7 mouse cellular contexts compared by ENCODE assay signal in genomic region chr3:96501391-96502115, GRCm38 (mm10). TPM values are rescaled to one million over a fixed set of nuclear protein-coding genes. Genes with fewer than 3 reads are reported as not detected.
DNase-seq lines count a peak whose midpoint lies in the region; ATAC-seq and TF ChIP-seq lines count a peak whose summit lies in the region.

No protein-coding gene starts in this region.

- H3K9me3 ChIP-seq in embryonic facial prominence, embryonic 11.5 days (replicated peaks; ENCODE audit: control insufficient read depth, low read length) = no peaks in the 10 kb centered on the region
- H3K9me3 ChIP-seq in limb, embryonic 12.5 days = no peaks in the 10 kb centered on the region
- no peaks in the 10 kb centered on the region for H3K9me3 ChIP-seq in midbrain, embryonic 14.5 days (ENCODE audit: control insufficient read depth, low read length)

- no peak for TF ChIP-seq POLR2A in kidney, adult 2 months (IDR thresholded peaks at IDR 0.05; ENCODE audit: low read depth, low read length)

- H3K27me3 ChIP-seq in embryonic facial prominence, embryonic 11.5 days (ENCODE audit: control insufficient read depth, insufficient read depth, low read length) = no peaks in the 10 kb centered on the region
- no peaks in the 10 kb centered on the region for H3K27me3 ChIP-seq in kidney, adult 2 months (replicated peaks; ENCODE audit: control insufficient read depth, insufficient read depth, low read length)
- H3K27me3 ChIP-seq in limb, embryonic 12.5 days = no peaks in the 10 kb centered on the region
- no peaks in the 10 kb centered on the region for H3K27me3 ChIP-seq in midbrain, embryonic 14.5 days (ENCODE audit: control insufficient read depth, insufficient read depth, low read length)

- H3K4me1 ChIP-seq in embryonic facial prominence, embryonic 11.5 days (ENCODE audit: control insufficient read depth, insufficient read depth, low read length) = no peaks in the 10 kb centered on the region
- H3K4me1 ChIP-seq in kidney, adult 2 months (ENCODE audit: control insufficient read depth, insufficient read depth, low read length) = peaks cover 5% of the 10 kb centered on the region; the same call in 1 of the 2 replicates
- no peaks in the 10 kb centered on the region for H3K4me1 ChIP-seq in limb, embryonic 12.5 days (replicated peaks)
- H3K4me1 ChIP-seq in midbrain, embryonic 14.5 days (ENCODE audit: control insufficient read depth, insufficient read depth, low read length) = no peaks in the 10 kb centered on the region

- TF ChIP-seq CTCF in kidney, adult 2 months (conservative IDR thresholded peaks at IDR 0.05; ENCODE audit: insufficient read depth, insufficient read length, low read depth, low read length) = no peak

- peak; percentile 83 for DNase-seq in adrenal gland, postnatal 25 days
- peak; percentile 95 for DNase-seq in embryonic facial prominence, embryonic 11.5 days (ENCODE audit: low spot score)
- DNase-seq in heart, adult 11 months = peak; percentile 96
- peak; percentile 90 for DNase-seq in kidney, adult 2 months
- DNase-seq in midbrain, embryonic 14.5 days = peak; percentile 95
- peak; percentile 84 for DNase-seq in spleen, adult 12 weeks (ENCODE audit: low spot score)

- H3K4me3 ChIP-seq in embryonic facial prominence, embryonic 11.5 days (ENCODE audit: low read depth, low read length) = peak overlapping the region; percentile 59
- peak overlapping the region; percentile 50 for H3K4me3 ChIP-seq in kidney, adult 2 months (ENCODE audit: insufficient read depth, low read depth, low read length)
- peak overlapping the region; percentile 63 for H3K4me3 ChIP-seq in limb, embryonic 12.5 days (replicated peaks)
- peak overlapping the region; percentile 64 for H3K4me3 ChIP-seq in midbrain, embryonic 14.5 days (replicated peaks; ENCODE audit: low read depth, low read length)

- H3K27ac ChIP-seq in embryonic facial prominence, embryonic 11.5 days (replicated peaks; ENCODE audit: low read depth, low read length) = no peak overlapping the region
- H3K27ac ChIP-seq in kidney, adult 2 months (ENCODE audit: insufficient read depth, low read depth, low read length) = peak overlapping the region; percentile 2; the same call in 1 of the 2 replicates
- H3K27ac ChIP-seq in limb, embryonic 12.5 days = peak overlapping the region; percentile 85
- H3K27ac ChIP-seq in midbrain, embryonic 14.5 days (replicated peaks; ENCODE audit: low read depth, low read length) = no peak overlapping the region

- H3K36me3 ChIP-seq in embryonic facial prominence, embryonic 11.5 days (replicated peaks; ENCODE audit: control insufficient read depth, insufficient read depth, low read depth, low read length) = no peaks in the 10 kb centered on the region
- no peaks in the 10 kb centered on the region for H3K36me3 ChIP-seq in kidney, adult 2 months (ENCODE audit: control insufficient read depth, insufficient read depth, low read length)
- no peaks in the 10 kb centered on the region for H3K36me3 ChIP-seq in limb, embryonic 12.5 days
- no peaks in the 10 kb centered on the region for H3K36me3 ChIP-seq in midbrain, embryonic 14.5 days (ENCODE audit: control insufficient read depth, insufficient read depth, low read length)

- WGBS in embryonic facial prominence, embryonic 11.5 days = under 1% methylated on average over 32 of the region's 32 CpGs
- WGBS in kidney, adult 2 months = under 1% methylated on average over 32 of the region's 32 CpGs
- WGBS in limb, embryonic 12.5 days = under 1% methylated on average over 32 of the region's 32 CpGs
- under 1% methylated on average over 32 of the region's 32 CpGs for WGBS in midbrain, embryonic 14.5 days

- H3K4me2 ChIP-seq in embryonic facial prominence, embryonic 11.5 days (ENCODE audit: low read depth, low read length) = peak overlapping the region; percentile 79
- H3K4me2 ChIP-seq in limb, embryonic 12.5 days = peak overlapping the region; percentile 92
- peak overlapping the region; percentile 98 for H3K4me2 ChIP-seq in midbrain, embryonic 14.5 days (ENCODE audit: low read length)

- peak overlapping the region; percentile 56 for H3K9ac ChIP-seq in embryonic facial prominence, embryonic 11.5 days (replicated peaks; ENCODE audit: low read length)
- peak overlapping the region; percentile 62 for H3K9ac ChIP-seq in limb, embryonic 12.5 days (replicated peaks)
- peak overlapping the region; percentile 42; the same call in 1 of the 2 replicates for H3K9ac ChIP-seq in midbrain, embryonic 14.5 days (replicated peaks; ENCODE audit: low read length)

- ATAC-seq in embryonic facial prominence, embryonic 11.5 days (replicated peaks; ENCODE audit: insufficient number of reproducible peaks, low FRiP score, low TSS enrichment, low read depth) = no peak
- peak; percentile 77; the same call in 1 of the 2 replicates for ATAC-seq in limb, embryonic 12.5 days (ENCODE audit: insufficient number of reproducible peaks, insufficient read depth, low FRiP score, low TSS enrichment, low read depth)
- ATAC-seq in midbrain, embryonic 14.5 days (ENCODE audit: low FRiP score, low TSS enrichment) = peak; percentile 80

RNA-seq across cellular contexts. Expression of gene Hfe2, which starts 23.4 kb away (rescaled TPM):
- total RNA-seq in adrenal gland, postnatal 25 days (2021) = not detected in 2 replicates
- 1.2 and 1.5 TPM in 2 replicates for polyA plus RNA-seq in embryonic facial prominence, embryonic 11.5 days (2014; fragmentation: Nextera tagmentation; extraction: Ambion mirVana)
- polyA plus RNA-seq in kidney, adult 2 months (2012; rRNA removed) = 0.23 and 3.9 TPM in 2 replicates
- 7.8 and 8.5 TPM in 2 replicates for polyA plus RNA-seq in limb, embryonic 12.5 days (2016; fragmentation: Nextera tagmentation; extraction: Ambion mirVana)
- 0.84 and 1.3 TPM in 2 replicates for polyA plus RNA-seq in midbrain, embryonic 14.5 days (2014; fragmentation: Nextera tagmentation; extraction: Ambion mirVana)

RNA-seq across cellular contexts. Expression of gene BC107364, which starts 49.4 kb away (rescaled TPM):
- not detected in 2 replicates for total RNA-seq in adrenal gland, postnatal 25 days (2021)
- not detected in 2 replicates for polyA plus RNA-seq in embryonic facial prominence, embryonic 11.5 days (2014; fragmentation: Nextera tagmentation; extraction: Ambion mirVana)
- polyA plus RNA-seq in kidney, adult 2 months (2012; rRNA removed) = 0.08 and 0.14 TPM in 2 replicates
- polyA plus RNA-seq in limb, embryonic 12.5 days (2016; fragmentation: Nextera tagmentation; extraction: Ambion mirVana) = not detected in 2 replicates
- polyA plus RNA-seq in midbrain, embryonic 14.5 days (2014; fragmentation: Nextera tagmentation; extraction: Ambion mirVana) = not detected in 2 replicates

RNA-seq across cellular contexts. Expression of gene Txnip, which starts 56.2 kb away (rescaled TPM):
- total RNA-seq in adrenal gland, postnatal 25 days (2021) = 421 and 586 TPM in 2 replicates
- 62.3 and 63.6 TPM in 2 replicates for polyA plus RNA-seq in embryonic facial prominence, embryonic 11.5 days (2014; fragmentation: Nextera tagmentation; extraction: Ambion mirVana)
- polyA plus RNA-seq in kidney, adult 2 months (2012; rRNA removed) = 514 and 518 TPM in 2 replicates
- 68.2 and 70.9 TPM in 2 replicates for polyA plus RNA-seq in limb, embryonic 12.5 days (2016; fragmentation: Nextera tagmentation; extraction: Ambion mirVana)
- 45.0 and 60.1 TPM in 2 replicates for polyA plus RNA-seq in midbrain, embryonic 14.5 days (2014; fragmentation: Nextera tagmentation; extraction: Ambion mirVana)

Comparison
In these comparisons a context has a peak if more than half of its experiments do, and no peak if none do; other contexts are left out.
1. H3K27ac ChIP-seq: peak in kidney, adult 2 months (single experiment) and limb, embryonic 12.5 days (single experiment); none in embryonic facial prominence, embryonic 11.5 days (single experiment) and midbrain, embryonic 14.5 days (single experiment).
2. Peak in every context shown above with its lines, with median percentiles within 50 percentile points of each other: DNase-seq, H3K4me2 ChIP-seq, H3K4me3 ChIP-seq and H3K9ac ChIP-seq.